Mouse (Mus musculus) gastrocnemius, postnatal 4 days (tissue): ENCODE measurements around the gene Pigs. TPM values are rescaled to one million over a fixed set of nuclear protein-coding genes. Genes with fewer than 3 reads are reported as not detected.

ENCODE experiments used
- DNase-seq, 2 experiments: peaks; one replicate each; pipeline ENCODE4 v3.0.0; 2021 to 2022; ENCODE audit warnings: low spot score in 2 of 2, mixed read lengths in 2 of 2
- total RNA-seq, 2 experiments: library from RNA; stranded (reverse); gene quantifications; 2 replicates each; pipeline ENCODE4 v1.2.3; 2021

Pigs gene
- total RNA-seq, 2 experiments from 2014 or later: 30.5 to 33.2 TPM

DNA sequence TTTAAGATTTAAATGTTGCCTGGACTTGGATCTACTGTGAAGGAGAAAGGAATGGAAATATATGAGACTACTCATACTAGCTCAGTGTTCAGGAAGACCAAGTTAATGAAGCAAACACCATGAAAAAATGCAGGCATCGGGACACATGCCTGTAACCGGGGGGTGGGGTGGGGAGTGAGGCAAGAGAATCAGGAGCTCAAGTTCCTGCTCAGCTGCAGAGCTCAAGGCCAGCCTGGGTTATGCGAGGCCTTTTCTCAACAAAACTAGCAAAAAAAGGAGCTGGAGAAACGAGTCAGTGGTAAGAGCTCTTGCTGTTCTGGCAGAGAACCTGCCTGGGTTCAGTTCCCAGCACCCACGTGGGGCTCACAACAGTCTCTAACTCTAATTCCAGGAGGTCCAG, 5.8 kb downstream of the Pigs start:
- DNase-seq: no peak

DNA sequence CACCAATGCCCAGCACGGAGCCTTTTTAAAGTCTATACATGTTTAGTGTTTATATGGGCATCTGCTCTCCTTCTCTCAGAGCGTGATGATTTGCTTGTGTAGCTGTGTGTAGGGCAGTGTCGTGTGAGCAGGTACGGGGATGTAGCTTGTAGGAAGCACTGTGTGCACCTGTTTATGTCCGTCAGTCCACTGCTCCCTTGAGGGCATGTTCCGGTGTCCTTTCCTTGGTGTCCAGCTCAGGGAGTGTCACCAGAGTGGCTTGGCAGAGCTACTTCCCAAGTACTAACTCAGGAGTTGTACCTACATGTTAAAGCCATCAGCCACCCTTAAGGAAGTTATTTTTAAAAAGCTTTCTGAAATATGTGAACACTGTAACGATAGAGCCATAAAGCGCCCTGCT, 8.8 kb downstream of the Pigs start:
- DNase-seq: no peak

DNA sequence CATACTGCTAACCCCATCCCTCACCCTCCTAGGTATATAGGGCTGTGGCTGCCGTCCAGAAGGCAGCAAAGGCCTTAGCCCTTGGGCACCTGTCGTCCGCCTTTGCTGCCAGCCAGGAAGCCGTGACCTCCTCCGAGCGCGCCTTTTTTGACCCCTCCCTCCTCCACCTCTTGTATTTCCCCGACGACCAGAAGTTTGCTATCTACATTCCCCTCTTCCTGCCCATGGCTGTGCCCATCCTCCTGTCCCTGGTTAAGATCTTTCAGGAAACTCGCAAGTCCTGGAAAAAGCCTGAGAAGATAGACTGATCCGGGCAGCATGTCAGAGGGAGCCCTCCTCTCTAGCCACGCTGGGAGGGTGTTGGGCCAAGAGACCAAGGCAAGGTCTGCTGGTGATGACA, 13.5 kb downstream of the Pigs start:
- DNase-seq: no peak

GRCm38 (mm10) chr11:78343381-78344327, 15.4 kb downstream of the Pigs start, which contains the start of gene Unc119:
Unc119 (plus strand) TSS chr11:78343482.
- DNase-seq: peak; percentile 68 to 78

DNA sequence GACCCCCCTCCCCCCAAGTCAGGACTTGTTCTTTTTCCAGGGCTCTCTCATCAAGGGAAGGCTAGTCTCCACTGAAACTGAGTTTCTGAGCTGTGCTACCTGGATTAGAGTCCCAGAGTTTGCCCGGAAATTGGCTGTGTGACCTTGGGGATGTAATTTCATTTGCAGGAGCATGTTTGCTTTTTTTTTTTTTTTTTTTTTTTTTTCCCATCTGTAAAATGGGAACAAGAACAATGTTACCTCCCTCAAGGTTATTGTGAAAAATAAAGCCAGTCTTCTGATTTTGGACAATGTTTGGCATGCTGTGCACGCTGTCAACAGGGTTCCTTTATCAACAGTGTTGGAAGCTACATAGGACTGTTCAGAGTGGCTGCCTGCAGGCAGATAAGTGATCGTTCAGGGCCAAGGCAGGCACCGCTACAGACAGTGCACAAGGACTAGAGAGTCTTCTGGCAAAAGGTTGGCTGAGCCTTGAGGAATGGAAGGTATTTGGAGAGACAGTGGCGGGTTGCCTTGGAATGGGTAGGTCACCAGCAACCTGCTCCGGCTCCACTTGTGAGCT, 16.2 kb downstream of the Pigs start:
- DNase-seq: no peak

- peak in 1 of 2 experiments; percentile 80 for DNase-seq
Observed at GRCm38 (mm10) chr11:78344890-78345715, 16.9 kb downstream of the Pigs start.

GRCm38 (mm10) chr11:78345801-78346200, 17.6 kb downstream of the Pigs start:
- no peak for DNase-seq

- DNase-seq: no peak
Observed at GRCm38 (mm10) chr11:78346326-78347069, 18.3 kb downstream of the Pigs start.

- peak in 1 of 2 experiments; percentile 73 for DNase-seq
Observed at GRCm38 (mm10) chr11:78347070-78347754, 19.0 kb downstream of the Pigs start.

GRCm38 (mm10) chr11:78347908-78348307, 19.7 kb downstream of the Pigs start:
- no peak for DNase-seq

- no peak for DNase-seq
Observed at GRCm38 (mm10) chr11:78348474-78348873, 20.3 kb downstream of the Pigs start.

DNA sequence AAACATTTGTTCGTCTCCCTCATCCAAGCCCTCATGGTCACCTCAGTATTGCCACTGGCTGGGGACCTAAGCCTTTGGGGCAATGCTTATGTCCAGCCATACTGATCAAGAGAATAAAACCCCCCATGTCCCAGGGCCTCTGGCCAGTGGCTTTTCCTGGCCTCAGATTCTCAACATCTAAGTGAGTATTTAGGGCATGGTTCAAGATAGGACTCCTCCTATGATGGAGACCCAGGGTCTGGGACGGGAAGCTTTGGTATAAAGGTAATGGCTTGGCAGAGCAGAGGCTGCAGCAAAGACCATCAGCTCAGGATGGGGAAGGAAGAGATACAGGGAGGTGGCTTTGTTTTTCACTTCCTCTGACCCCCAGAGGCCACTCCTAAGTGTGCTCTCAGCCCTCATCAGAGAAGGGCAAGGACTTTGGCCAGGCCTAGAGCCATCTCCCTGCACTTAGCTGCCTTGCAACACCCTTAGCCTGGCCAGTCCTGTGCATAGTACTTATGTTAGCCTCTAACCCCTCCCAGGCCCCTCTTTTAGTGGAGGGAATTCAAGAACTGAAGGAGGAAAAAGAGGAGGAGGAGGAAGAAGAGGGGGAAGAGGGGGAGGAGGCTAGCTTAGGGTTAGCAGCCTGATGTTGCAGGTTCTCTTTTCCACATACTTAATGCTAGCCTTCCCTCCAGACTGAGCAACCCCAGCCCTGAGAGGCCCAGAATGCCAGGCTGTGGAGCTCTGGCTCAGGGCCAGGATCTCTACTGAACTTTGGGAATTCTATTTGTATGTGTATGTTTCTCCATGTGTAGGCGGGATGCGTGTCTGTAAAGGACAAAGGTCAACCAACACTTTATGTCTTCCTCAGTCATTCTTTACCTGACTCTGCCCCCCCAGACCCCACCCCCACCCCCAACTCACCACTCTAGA, 21.5 kb downstream of the Pigs start:
- no peak for DNase-seq

DNA sequence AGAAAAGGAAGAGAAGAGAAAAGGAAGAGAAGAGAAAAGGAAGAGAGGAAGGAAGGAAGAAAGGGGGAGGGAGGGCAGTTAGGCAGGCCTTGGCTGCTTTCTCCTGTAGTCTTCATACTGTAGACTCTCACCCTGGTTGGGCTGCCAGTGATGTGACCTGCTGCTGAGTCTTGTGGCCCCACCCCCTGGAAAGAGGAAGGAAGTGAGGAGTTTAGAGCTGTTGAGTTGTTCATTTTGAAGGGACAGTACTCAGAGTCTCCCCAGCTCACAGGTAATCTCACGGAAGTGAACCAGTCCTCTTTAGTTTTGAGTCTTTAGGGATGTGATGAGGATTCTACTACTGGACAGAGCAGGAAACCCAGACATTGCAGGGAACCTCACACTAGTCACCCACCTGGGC, 24.9 kb downstream of the Pigs start:
- no peak for DNase-seq

- DNase-seq: no peak
Observed at GRCm38 (mm10) chr11:78354905-78355304, 26.7 kb downstream of the Pigs start.

DNA sequence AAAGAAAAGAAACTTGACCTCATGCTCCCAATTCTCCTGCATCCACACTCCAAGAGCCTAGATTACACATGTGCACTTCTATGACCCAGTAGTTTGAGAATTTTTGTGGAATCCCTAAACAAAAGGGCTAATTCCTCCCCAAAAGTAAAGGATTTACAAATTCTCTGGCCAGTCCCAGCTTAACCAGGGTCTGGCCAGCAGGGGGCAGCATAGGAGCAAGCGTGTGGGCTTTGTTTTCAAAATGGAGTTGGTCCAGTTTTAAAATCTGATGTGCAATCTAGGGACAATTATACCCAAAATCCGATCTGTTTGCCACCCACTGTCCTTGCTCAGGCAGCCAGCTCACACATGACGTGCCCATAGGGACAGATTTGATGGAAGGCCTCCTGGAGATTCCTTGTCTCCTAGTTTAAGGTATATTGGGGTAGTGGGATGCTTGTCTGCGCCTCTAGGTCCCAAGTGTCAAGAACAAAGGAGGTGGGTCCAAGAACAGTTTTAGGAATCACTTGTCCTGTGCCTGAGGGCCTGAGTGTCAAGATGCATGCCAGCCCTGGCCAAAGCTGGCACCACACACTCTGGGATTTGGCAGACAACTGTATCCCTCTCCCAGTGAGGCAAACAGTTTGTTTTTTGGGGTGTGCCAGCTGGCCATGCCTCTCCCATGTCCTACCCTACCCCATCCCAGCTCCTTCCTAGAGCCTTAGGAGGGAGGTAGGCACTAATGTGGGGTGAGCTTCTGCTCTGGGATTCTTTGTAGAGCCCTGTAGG, 27.4 kb downstream of the Pigs start:
- peak in 1 of 2 experiments; percentile 67 for DNase-seq

GRCm38 (mm10) chr11:78358330-78359007, 30.3 kb downstream of the Pigs start:
- no peak for DNase-seq

GRCm38 (mm10) chr11:78360125-78360788, 32.0 kb downstream of the Pigs start:
- peak in 1 of 2 experiments; percentile 75 for DNase-seq
